Mouse (Mus musculus): Measurements from ENCODE around the gene Plekha6. TPM values are rescaled to one million over a fixed set of nuclear protein-coding genes. Genes with fewer than 3 reads are reported as not detected.

The Plekha6 gene
- polyA plus RNA-seq, 1 experiment from 2014 or later: 15.0 TPM

GRCm38 (mm10) chr1:133314364-133314763 lies 150.4 kb downstream of the Plekha6 start:
- Histone ChIP-seq H3K4me3 (ENCODE audit: low read length) (no peak overlapping the region), H3K27ac (ENCODE audit: low read depth, low read length) (no peak overlapping the region), H3K4me2 (ENCODE audit: low read length) (no peak overlapping the region), H3K36me3 (ENCODE audit: control insufficient read depth, insufficient read depth, low read length) (no peaks in the 10 kb centered on the region), H3K9ac (ENCODE audit: low read depth, low read length) (no peak overlapping the region), H3K9me3 (ENCODE audit: control insufficient read depth, low read length) (no peaks in the 10 kb centered on the region), H3K27me3 (replicated peaks; ENCODE audit: control insufficient read depth, insufficient read depth, low read length) (no peaks in the 10 kb centered on the region), H3K4me1 (ENCODE audit: control insufficient read depth, insufficient read depth, low read depth, low read length) (peaks cover 5% of the 10 kb centered on the region)
- WGBS: 27% methylated on average over 8 of the region's 8 CpGs
- ATAC-seq: no peak

GRCm38 (mm10) chr1:133315775-133316174 lies 151.8 kb downstream of the Plekha6 start:
- H3K4me2 ChIP-seq (ENCODE audit: low read length): no peak overlapping the region
- H3K4me1 ChIP-seq (ENCODE audit: control insufficient read depth, insufficient read depth, low read depth, low read length): peaks cover 5% of the 10 kb centered on the region
- H3K36me3 ChIP-seq (ENCODE audit: control insufficient read depth, insufficient read depth, low read length): no peaks in the 10 kb centered on the region
- H3K9ac ChIP-seq (ENCODE audit: low read depth, low read length): no peak overlapping the region
- no peak overlapping the region for H3K27ac ChIP-seq (ENCODE audit: low read depth, low read length)
- H3K9me3 ChIP-seq (ENCODE audit: control insufficient read depth, low read length): no peaks in the 10 kb centered on the region
- H3K27me3 ChIP-seq (replicated peaks; ENCODE audit: control insufficient read depth, insufficient read depth, low read length): no peaks in the 10 kb centered on the region
- no peak for ATAC-seq
- WGBS: 80% methylated on average over 6 of the region's 6 CpGs
- H3K4me3 ChIP-seq (ENCODE audit: low read length): no peak overlapping the region

DNA sequence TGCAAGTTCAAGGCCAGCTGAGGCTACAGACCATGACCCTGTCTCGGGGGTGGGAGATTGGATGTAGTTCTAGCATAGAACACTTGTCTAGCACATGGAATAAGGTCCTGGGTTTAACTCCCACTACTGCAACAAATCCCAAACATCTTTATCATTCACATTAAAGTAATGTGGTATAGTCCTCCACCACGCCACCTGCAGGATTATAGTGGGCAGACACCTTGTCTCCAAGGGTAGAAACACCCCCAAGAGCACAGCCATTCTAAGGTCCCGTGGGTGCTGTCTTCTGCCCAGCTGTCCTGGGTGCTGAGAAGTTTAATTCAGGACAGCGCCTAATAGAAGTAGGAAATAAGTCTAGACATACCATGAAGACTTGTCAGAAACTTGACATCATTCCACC lies 152.6 kb downstream of the Plekha6 start:
- Histone ChIP-seq H3K9ac (ENCODE audit: low read depth, low read length) (no peak overlapping the region), H3K4me3 (ENCODE audit: low read length) (no peak overlapping the region), H3K4me1 (ENCODE audit: control insufficient read depth, insufficient read depth, low read depth, low read length) (peaks cover 5% of the 10 kb centered on the region), H3K27me3 (replicated peaks; ENCODE audit: control insufficient read depth, insufficient read depth, low read length) (no peaks in the 10 kb centered on the region), H3K36me3 (ENCODE audit: control insufficient read depth, insufficient read depth, low read length) (no peaks in the 10 kb centered on the region), H3K4me2 (ENCODE audit: low read length) (no peak overlapping the region), H3K27ac (ENCODE audit: low read depth, low read length) (no peak overlapping the region), H3K9me3 (ENCODE audit: control insufficient read depth, low read length) (no peaks in the 10 kb centered on the region)
- WGBS: 85% methylated on average over 4 of the region's 4 CpGs
- no peak for ATAC-seq

GRCm38 (mm10) chr1:133317149-133317548 lies 153.1 kb downstream of the Plekha6 start:
- 56% methylated on average over 1 of the region's 1 CpGs for WGBS
- H3K4me3 ChIP-seq (ENCODE audit: low read length): no peak overlapping the region

DNA sequence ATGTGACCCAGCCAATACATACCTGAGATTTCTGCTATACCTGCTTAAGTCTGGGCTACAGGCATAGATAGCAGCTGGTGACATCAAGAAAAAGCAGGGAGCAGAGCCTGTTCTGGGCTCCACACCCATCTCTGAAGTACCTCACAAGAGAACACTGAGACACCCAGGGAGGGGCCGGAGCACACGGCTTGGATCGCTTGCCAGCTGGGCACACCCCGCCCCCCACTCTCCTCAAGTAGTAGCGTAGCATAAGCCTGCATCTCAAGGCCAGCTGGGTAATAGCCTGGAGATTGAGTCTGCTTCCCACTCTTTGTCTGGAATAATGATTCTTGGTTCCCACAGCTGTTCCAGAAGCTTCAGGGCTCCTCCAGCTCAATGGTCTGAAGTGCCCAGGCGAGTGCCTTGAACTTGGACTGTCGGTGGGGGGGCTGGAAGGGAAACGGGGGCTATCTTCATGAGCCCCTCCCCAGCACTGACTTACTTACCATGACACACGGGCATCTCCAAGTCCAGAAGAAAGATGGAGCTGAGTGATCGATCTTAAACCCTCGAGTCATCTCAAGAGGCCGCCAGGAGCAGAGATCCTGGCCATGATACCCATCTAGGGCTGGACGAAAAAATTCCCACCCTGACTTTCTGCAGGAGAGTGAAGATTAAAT lies 157.4 kb downstream of the Plekha6 start, which contains the start of gene Kiss1:
TSS of gene Kiss1 (plus strand) at position 609 of the 659 bp plus-strand sequence.
- WGBS: 74% methylated on average over 13 of the region's 13 CpGs
- ATAC-seq: no peak

More at GRCm38 (mm10) chr1:133317149-133317548, 153.1 kb downstream of the Plekha6 start:
- no peak overlapping the region for H3K4me2 ChIP-seq (ENCODE audit: low read length)
- no peak overlapping the region for H3K27ac ChIP-seq (ENCODE audit: low read depth, low read length)
- H3K9ac ChIP-seq (ENCODE audit: low read depth, low read length): no peak overlapping the region
- H3K36me3 ChIP-seq (ENCODE audit: control insufficient read depth, insufficient read depth, low read length): no peaks in the 10 kb centered on the region
- no peak for ATAC-seq
- H3K27me3 ChIP-seq (replicated peaks; ENCODE audit: control insufficient read depth, insufficient read depth, low read length): no peaks in the 10 kb centered on the region
- H3K4me1 ChIP-seq (ENCODE audit: control insufficient read depth, insufficient read depth, low read depth, low read length): no peaks in the 10 kb centered on the region
- H3K9me3 ChIP-seq (ENCODE audit: control insufficient read depth, low read length): no peaks in the 10 kb centered on the region

DNA sequence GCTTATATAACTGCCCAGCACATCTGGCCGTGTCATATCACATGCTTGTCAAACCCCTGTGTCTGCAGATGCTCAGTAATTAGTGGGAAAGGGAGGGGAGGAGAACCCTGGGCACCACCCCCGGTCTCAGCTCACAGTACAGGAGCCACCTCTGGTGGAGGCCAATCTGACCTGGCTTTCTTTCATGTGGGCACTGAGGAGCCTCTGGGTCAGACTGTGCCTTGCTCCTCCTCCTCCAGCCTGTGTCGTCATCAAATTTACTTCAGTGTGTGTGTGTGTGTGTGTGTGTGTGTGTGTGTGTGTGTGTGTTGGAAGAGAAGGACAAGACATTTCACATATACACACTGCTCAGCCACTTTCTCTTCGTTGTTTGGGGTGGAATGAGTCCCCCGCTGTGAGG lies 159.3 kb downstream of the Plekha6 start:
- Histone ChIP-seq H3K4me1 (ENCODE audit: control insufficient read depth, insufficient read depth, low read depth, low read length) (no peaks in the 10 kb centered on the region), H3K36me3 (ENCODE audit: control insufficient read depth, insufficient read depth, low read length) (no peaks in the 10 kb centered on the region), H3K9ac (ENCODE audit: low read depth, low read length) (no peak overlapping the region), H3K27me3 (replicated peaks; ENCODE audit: control insufficient read depth, insufficient read depth, low read length) (no peaks in the 10 kb centered on the region), H3K4me3 (ENCODE audit: low read length) (no peak overlapping the region), H3K27ac (ENCODE audit: low read depth, low read length) (no peak overlapping the region), H3K4me2 (ENCODE audit: low read length) (no peak overlapping the region), H3K9me3 (ENCODE audit: control insufficient read depth, low read length) (no peaks in the 10 kb centered on the region)
- 58% methylated on average over 5 of the region's 5 CpGs for WGBS
- ATAC-seq: peak; percentile 41; the same call in 1 of the 2 replicates

More for the DNA sequence above, 157.4 kb downstream of the Plekha6 start, which contains the start of gene Kiss1:
- Histone ChIP-seq H3K4me2 (ENCODE audit: low read length) (no peak within 1 kb of the TSS), H3K9me3 (ENCODE audit: control insufficient read depth, low read length) (no peaks in the 10 kb centered on the region), H3K27me3 (replicated peaks; ENCODE audit: control insufficient read depth, insufficient read depth, low read length) (no peaks in the 10 kb centered on the region), H3K4me3 (ENCODE audit: low read length) (no peak within 1 kb of the TSS), H3K36me3 (ENCODE audit: control insufficient read depth, insufficient read depth, low read length) (no peaks in the 10 kb centered on the region), H3K9ac (ENCODE audit: low read depth, low read length) (no peak within 1 kb of the TSS), H3K4me1 (ENCODE audit: control insufficient read depth, insufficient read depth, low read depth, low read length) (no peaks in the 10 kb centered on the region), H3K27ac (ENCODE audit: low read depth, low read length) (no peak within 1 kb of the TSS)

DNA sequence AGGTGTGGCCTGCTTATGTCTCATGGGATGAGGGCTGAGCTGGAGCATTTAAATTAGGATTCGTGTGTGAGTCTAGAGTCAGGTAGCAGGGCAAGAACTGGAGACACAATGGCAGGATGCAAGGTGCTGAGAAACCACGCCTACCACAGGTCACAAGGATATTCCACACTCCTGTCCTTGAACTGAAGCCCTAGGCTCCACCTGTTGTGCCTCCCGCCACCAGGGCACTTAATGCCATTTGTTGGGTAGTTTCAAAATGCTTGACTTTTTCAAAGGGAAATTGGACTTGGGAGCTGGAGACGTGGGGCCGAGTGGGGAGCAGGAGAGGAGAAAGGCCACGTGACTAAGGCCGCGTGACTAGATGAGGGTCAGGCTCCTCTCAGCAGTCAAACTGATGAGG lies 161.9 kb downstream of the Plekha6 start:
- no peak overlapping the region for H3K4me2 ChIP-seq (ENCODE audit: low read length)
- ATAC-seq: no peak
- no peaks in the 10 kb centered on the region for H3K27me3 ChIP-seq (replicated peaks; ENCODE audit: control insufficient read depth, insufficient read depth, low read length)
- H3K4me1 ChIP-seq (ENCODE audit: control insufficient read depth, insufficient read depth, low read depth, low read length): peaks cover 4% of the 10 kb centered on the region
- H3K27ac ChIP-seq (ENCODE audit: low read depth, low read length): no peak overlapping the region
- no peaks in the 10 kb centered on the region for H3K9me3 ChIP-seq (ENCODE audit: control insufficient read depth, low read length)
- H3K9ac ChIP-seq (ENCODE audit: low read depth, low read length): no peak overlapping the region
- WGBS: 88% methylated on average over 8 of the region's 8 CpGs
- H3K36me3 ChIP-seq (ENCODE audit: control insufficient read depth, insufficient read depth, low read length): no peaks in the 10 kb centered on the region
- H3K4me3 ChIP-seq (ENCODE audit: low read length): no peak overlapping the region

- Histone ChIP-seq H3K4me2 (ENCODE audit: low read length) (no peak overlapping the region), H3K4me1 (ENCODE audit: control insufficient read depth, insufficient read depth, low read depth, low read length) (peaks cover 10% of the 10 kb centered on the region), H3K9me3 (ENCODE audit: control insufficient read depth, low read length) (no peaks in the 10 kb centered on the region), H3K9ac (ENCODE audit: low read depth, low read length) (no peak overlapping the region), H3K4me3 (ENCODE audit: low read length) (no peak overlapping the region), H3K27me3 (replicated peaks; ENCODE audit: control insufficient read depth, insufficient read depth, low read length) (no peaks in the 10 kb centered on the region), H3K36me3 (ENCODE audit: control insufficient read depth, insufficient read depth, low read length) (no peaks in the 10 kb centered on the region), H3K27ac (ENCODE audit: low read depth, low read length) (no peak overlapping the region)
- 73% methylated on average over 5 of the region's 5 CpGs for WGBS
- ATAC-seq: no peak
Observed at GRCm38 (mm10) chr1:133327094-133327493, 163.1 kb downstream of the Plekha6 start.

- no peak overlapping the region for H3K9ac ChIP-seq (ENCODE audit: low read depth, low read length)
- no peaks in the 10 kb centered on the region for H3K36me3 ChIP-seq (ENCODE audit: control insufficient read depth, insufficient read depth, low read length)
- peaks cover 10% of the 10 kb centered on the region for H3K4me1 ChIP-seq (ENCODE audit: control insufficient read depth, insufficient read depth, low read depth, low read length)
- no peaks in the 10 kb centered on the region for H3K27me3 ChIP-seq (replicated peaks; ENCODE audit: control insufficient read depth, insufficient read depth, low read length)
- no peak for ATAC-seq
- WGBS: 58% methylated on average over 6 of the region's 6 CpGs
- H3K27ac ChIP-seq (ENCODE audit: low read depth, low read length): no peak overlapping the region
- no peak overlapping the region for H3K4me3 ChIP-seq (ENCODE audit: low read length)
- H3K9me3 ChIP-seq (ENCODE audit: control insufficient read depth, low read length): no peaks in the 10 kb centered on the region
- no peak overlapping the region for H3K4me2 ChIP-seq (ENCODE audit: low read length)
Observed at GRCm38 (mm10) chr1:133328299-133328795, 164.3 kb downstream of the Plekha6 start.

All from hindbrain, embryonic 16.5 days (tissue).